Mouse (Mus musculus) erythroblast, embryonic 14.5 days (primary cell): ENCODE measurements around the gene Tmem38b. TPM values are rescaled to one million over a fixed set of nuclear protein-coding genes. Genes with fewer than 3 reads are reported as not detected.
A peak's percentile ranks its signal among the peaks of the same experiment; 100 is the strongest.

Experiments used
- H3K27me3 ChIP-seq: 2 replicates; pipeline ENCODE4 v1.6.1; 2012; ENCODE audit warnings: inconsistent platforms; ENCODE audit not compliant: control insufficient read depth
- H3K36me3 ChIP-seq: 2 replicates; pipeline ENCODE4 v1.6.1; 2012; ENCODE audit warnings: mild to moderate bottlenecking, inconsistent platforms; ENCODE audit not compliant: control insufficient read depth
- H3K4me1 ChIP-seq: 2 replicates; pipeline ENCODE4 v1.6.1; 2012; ENCODE audit warnings: inconsistent platforms; ENCODE audit not compliant: control insufficient read depth
- H3K4me3 ChIP-seq: replicated peaks from 2 replicates; pipeline ENCODE3; 2012; ENCODE audit warnings: moderate library complexity, mild to moderate bottlenecking, inconsistent platforms
- H3K9me3 ChIP-seq: 2 replicates; pipeline ENCODE4 v1.6.1; 2012; ENCODE audit warnings: low read length, inconsistent platforms, mixed read lengths; ENCODE audit not compliant: control insufficient read depth
- GATA1 ChIP-seq: IDR thresholded peaks from 2 replicates; pipeline ENCODE4 v1.6.1; 2012; ENCODE audit warnings: low read length, inconsistent platforms, mixed read lengths
- TAL1 ChIP-seq: IDR thresholded peaks from 3 replicates; pipeline ENCODE4 v1.6.1; 2012; ENCODE audit warnings: low read length, inconsistent platforms, mixed read lengths
- polyA plus RNA-seq: library from polyadenylated mRNA; stranded (reverse); fragments of >175 nt; gene quantifications from 2 replicates; pipeline ENCODE4 v1.2.3, GENCODE M21; 2012

The Tmem38b gene
- polyA plus RNA-seq, result 0.02 and 0.03 TPM in 2 replicates

DNA sequence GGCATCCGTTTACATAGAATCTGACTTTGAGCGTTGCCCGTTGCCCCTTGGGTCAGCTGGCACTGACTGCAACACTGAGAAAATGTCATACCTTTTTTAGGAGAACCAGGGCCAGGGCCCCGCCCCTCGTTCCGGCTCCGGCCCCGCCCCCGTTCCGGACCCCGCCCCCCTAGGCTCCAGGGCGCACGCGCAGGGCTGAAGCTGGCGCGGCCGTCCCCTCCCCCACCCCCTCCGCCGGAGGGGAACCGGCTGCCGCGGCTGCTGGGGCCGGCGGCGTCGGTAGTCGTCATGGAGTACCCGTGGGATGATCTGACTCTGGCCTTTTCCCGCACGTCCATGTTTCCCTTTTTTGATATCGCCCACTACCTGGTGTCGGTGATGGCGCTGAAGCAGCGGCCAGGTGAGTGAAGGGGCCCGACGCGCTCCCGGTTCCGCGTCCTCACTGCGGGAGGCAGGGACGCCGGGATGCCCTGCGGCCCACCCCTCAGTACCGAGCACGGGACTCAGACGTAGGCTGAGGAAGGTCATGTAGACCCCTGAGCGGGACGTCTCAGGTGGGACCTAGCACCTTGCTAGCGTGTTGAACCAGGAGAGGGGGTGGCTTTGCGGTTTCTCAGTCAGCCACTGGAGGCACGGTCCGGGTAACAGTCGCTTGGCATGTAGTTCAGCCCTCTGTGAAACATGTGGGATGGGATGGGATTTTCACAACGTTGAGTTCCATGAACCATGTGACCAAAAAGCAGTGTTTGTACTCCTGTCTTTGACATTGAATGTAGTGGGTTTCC lies at the start of gene Tmem38b:
Gene Tmem38b, plus strand, starts transcription at position 225 of the 785 bp plus-strand sequence.
- Histone ChIP-seq H3K9me3 (no peaks in the 10 kb centered on the region), H3K4me3 (peak within 1 kb of the TSS; percentile 82), H3K4me1 (peaks cover 12% of the 10 kb centered on the region), H3K27me3 (no peaks in the 10 kb centered on the region), H3K36me3 (no peaks in the 10 kb centered on the region)
- no peak for TF ChIP-seq GATA1
- no peak for TF ChIP-seq TAL1

DNA sequence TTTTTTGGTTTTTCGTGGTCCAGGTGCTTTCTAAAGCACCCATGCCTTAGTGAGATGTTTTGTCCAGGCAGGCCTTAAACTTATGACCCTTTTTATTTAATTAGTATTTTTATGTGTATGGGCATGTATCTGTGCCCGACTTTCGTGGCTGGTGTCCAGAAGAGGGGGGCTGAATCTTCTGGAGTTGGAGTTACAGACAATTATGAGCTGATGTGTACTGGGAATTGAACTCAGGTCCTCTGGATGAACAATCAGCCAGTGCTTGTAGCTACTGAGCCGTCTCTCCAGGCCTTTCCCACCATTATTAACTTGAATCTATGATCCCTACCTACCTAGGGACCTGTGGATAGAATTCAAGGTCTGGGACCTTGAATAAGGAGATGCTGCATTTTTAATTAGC lies 44.4 kb upstream of the Tmem38b start:
- no peak overlapping the region for H3K4me3 ChIP-seq
- H3K9me3 ChIP-seq, result no peaks in the 10 kb centered on the region
- H3K4me1 ChIP-seq, result no peaks in the 10 kb centered on the region
- no peak for TF ChIP-seq TAL1
- TF ChIP-seq GATA1, result no peak
- H3K36me3 ChIP-seq, result no peaks in the 10 kb centered on the region
- peaks cover 29% of the 10 kb centered on the region for H3K27me3 ChIP-seq

- Histone ChIP-seq H3K4me3 (no peak overlapping the region), H3K27me3 (peaks cover 27% of the 10 kb centered on the region), H3K36me3 (no peaks in the 10 kb centered on the region), H3K4me1 (no peaks in the 10 kb centered on the region), H3K9me3 (no peaks in the 10 kb centered on the region)
- no peak for TF ChIP-seq GATA1
- TF ChIP-seq TAL1, result no peak
Measured at GRCm38 (mm10) chr4:53782216-53783070, 43.4 kb upstream of the Tmem38b start.

GRCm38 (mm10) chr4:53785746-53786398 lies 40.0 kb upstream of the Tmem38b start:
- H3K27me3 ChIP-seq, result 0 out of 2 replicates have a peak, but pooled peaks cover 2% of the 10 kb centered on the region
- no peak for TF ChIP-seq TAL1
- TF ChIP-seq GATA1, result no peak
- no peak overlapping the region for H3K4me3 ChIP-seq
- H3K36me3 ChIP-seq, result no peaks in the 10 kb centered on the region
- H3K9me3 ChIP-seq, result no peaks in the 10 kb centered on the region
- no peaks in the 10 kb centered on the region for H3K4me1 ChIP-seq

GRCm38 (mm10) chr4:53786851-53787250 lies 39.0 kb upstream of the Tmem38b start:
- Histone ChIP-seq H3K4me3 (no peak overlapping the region), H3K9me3 (no peaks in the 10 kb centered on the region), H3K36me3 (no peaks in the 10 kb centered on the region), H3K27me3 (no peaks in the 10 kb centered on the region), H3K4me1 (no peaks in the 10 kb centered on the region)
- TF ChIP-seq GATA1, result no peak
- no peak for TF ChIP-seq TAL1

- no peaks in the 10 kb centered on the region for H3K36me3 ChIP-seq
- no peak overlapping the region for H3K4me3 ChIP-seq
- no peak for TF ChIP-seq TAL1
- no peak for TF ChIP-seq GATA1
- H3K9me3 ChIP-seq, result no peaks in the 10 kb centered on the region
- H3K4me1 ChIP-seq, result no peaks in the 10 kb centered on the region
- no peaks in the 10 kb centered on the region for H3K27me3 ChIP-seq
Measured at GRCm38 (mm10) chr4:53789346-53789745, 36.5 kb upstream of the Tmem38b start.

- Histone ChIP-seq H3K4me1 (no peaks in the 10 kb centered on the region), H3K27me3 (no peaks in the 10 kb centered on the region; the same call in 1 of the 2 replicates), H3K9me3 (no peaks in the 10 kb centered on the region), H3K36me3 (no peaks in the 10 kb centered on the region), H3K4me3 (no peak overlapping the region)
- TF ChIP-seq TAL1 (no peak), GATA1 (no peak)
Measured at GRCm38 (mm10) chr4:53794257-53794966, 31.4 kb upstream of the Tmem38b start.

GRCm38 (mm10) chr4:53795086-53795485 lies 30.8 kb upstream of the Tmem38b start:
- H3K27me3 ChIP-seq, result no peaks in the 10 kb centered on the region; the same call in 1 of the 2 replicates
- H3K36me3 ChIP-seq, result no peaks in the 10 kb centered on the region
- H3K9me3 ChIP-seq, result no peaks in the 10 kb centered on the region
- no peak overlapping the region for H3K4me3 ChIP-seq
- no peak for TF ChIP-seq GATA1
- no peak for TF ChIP-seq TAL1
- H3K4me1 ChIP-seq, result no peaks in the 10 kb centered on the region

DNA sequence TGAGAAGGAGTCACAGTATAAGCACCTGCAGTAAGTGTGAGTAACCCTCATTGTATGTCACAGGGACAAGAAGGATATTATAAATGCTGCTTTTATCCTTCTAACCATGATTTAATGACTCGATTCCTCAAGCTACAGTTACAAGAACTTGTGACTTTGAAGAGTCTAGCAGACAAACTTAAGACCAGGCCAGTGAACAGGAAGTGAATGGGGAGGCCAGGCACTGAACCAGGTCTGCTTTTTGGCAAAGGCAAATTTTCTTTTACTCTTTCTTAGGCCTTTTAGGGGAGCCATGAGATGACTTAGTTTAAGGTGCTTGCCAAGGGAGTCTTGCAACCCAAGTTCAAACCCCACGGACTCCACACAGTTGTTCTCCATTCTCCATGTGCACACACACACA lies 30.1 kb upstream of the Tmem38b start:
- Histone ChIP-seq H3K4me1 (no peaks in the 10 kb centered on the region), H3K4me3 (no peak overlapping the region), H3K36me3 (no peaks in the 10 kb centered on the region), H3K9me3 (no peaks in the 10 kb centered on the region), H3K27me3 (no peaks in the 10 kb centered on the region; the same call in 1 of the 2 replicates)
- TF ChIP-seq GATA1 (no peak), TAL1 (no peak)
